Mouse (Mus musculus) heart, postnatal 0 days (tissue): Measurements from ENCODE around the gene Stoml1.

Experiments
- CTCF ChIP-seq: IDR thresholded peaks from 2 replicates; pipeline ENCODE4 v1.5.1; 2016; ENCODE audit warnings: antibody characterized with exemption, control low read depth, low read depth
- EP300 ChIP-seq: IDR thresholded peaks from 2 replicates; pipeline ENCODE4 v1.6.1; 2016; ENCODE audit warnings: antibody characterized with exemption, low read depth

GRCm38 (mm10) chr9:58213377-58213776 is 39.6 kb upstream of the Stoml1 start:
- TF ChIP-seq EP300 (no peak), CTCF (no peak)
